Mouse (Mus musculus): ENCODE results near the gene Nrxn1. TPM values are rescaled to one million over a fixed set of nuclear protein-coding genes. Genes with fewer than 3 reads are reported as not detected.

Gene Nrxn1
- total and polyA plus RNA-seq, 3 experiments: not detected

GRCm38 (mm10) chr17:90349385-90350095 is 743.3 kb downstream of the Nrxn1 start:
- Histone ChIP-seq H3K4me3 (ENCODE audit: control insufficient read depth in 1 of 2, insufficient read depth in 1 of 2, low read depth in 2 of 2, low read length in 2 of 2) (no peak overlapping the region), H3K9ac (ENCODE audit: control insufficient read depth, low read depth, low read length, poor library complexity, severe bottlenecking) (no peak overlapping the region), H3K27me3 (ENCODE audit: control insufficient read depth in 1 of 2, insufficient read depth in 2 of 2, low read length in 2 of 2) (no peaks in the 10 kb centered on the region), H3K36me3 (ENCODE audit: control insufficient read depth in 1 of 2, insufficient read depth in 2 of 2, low read length in 2 of 2) (no peaks in the 10 kb centered on the region), H3K79me2 (ENCODE audit: control insufficient read depth, insufficient read depth, low read length, poor library complexity) (no peaks in the 10 kb centered on the region), H3K4me1 (ENCODE audit: control insufficient read depth in 1 of 2, insufficient read depth in 2 of 2, low read length in 2 of 2) (no peaks in the 10 kb centered on the region), H3K27ac (ENCODE audit: control insufficient read depth, low read depth, low read length) (no peak overlapping the region), H3K9me3 (replicated peaks; ENCODE audit: insufficient read depth, low read length) (no peaks in the 10 kb centered on the region)
- DNase-seq (ENCODE audit: low read depth, low spot score): no peak
- TF ChIP-seq JUND (IDR thresholded peaks at IDR 0.05; ENCODE audit: low read depth, low read length) (no peak), SMC3 (IDR thresholded peaks at IDR 0.05; ENCODE audit: low read depth, low read length) (no peak), CHD2 (IDR thresholded peaks at IDR 0.05; ENCODE audit: low read length) (no peak), RAD21 (IDR thresholded peaks at IDR 0.05; ENCODE audit: low read depth, low read length) (no peak), POLR2AphosphoS2 (IDR thresholded peaks at IDR 0.05; ENCODE audit: low read length) (no peak), ZNF384 (IDR thresholded peaks at IDR 0.05; ENCODE audit: low read depth, low read length) (no peak), MXI1 (IDR thresholded peaks at IDR 0.05; ENCODE audit: low read depth, low read length) (no peak), GABPA (IDR thresholded peaks at IDR 0.05; ENCODE audit: low read depth, low read length) (no peak), ZC3H11A (IDR thresholded peaks at IDR 0.05; ENCODE audit: low read depth, low read length) (no peak), KAT2A (conservative IDR thresholded peaks at IDR 0.05; ENCODE audit: low read depth, low read length) (no peak), USF2 (IDR thresholded peaks at IDR 0.05; ENCODE audit: borderline replicate concordance in 1 of 2, insufficient read depth in 1 of 2, low read depth in 1 of 2, low read length in 2 of 2) (no peak), ELF1 (IDR thresholded peaks at IDR 0.05; ENCODE audit: low read depth, low read length) (no peak), MYB (IDR thresholded peaks at IDR 0.05; ENCODE audit: low read depth, low read length) (no peak), GATA1 (IDR thresholded peaks at IDR 0.05; ENCODE audit: low read depth, low read length) (no peak), NRF1 (IDR thresholded peaks at IDR 0.05; ENCODE audit: insufficient read depth, low read depth, low read length, poor library complexity, severe bottlenecking) (no peak), SIN3A (IDR thresholded peaks at IDR 0.05; ENCODE audit: low read length) (no peak), USF1 (IDR thresholded peaks at IDR 0.05; ENCODE audit: low read depth, low read length) (no peak), UBTF (IDR thresholded peaks at IDR 0.05; ENCODE audit: borderline replicate concordance, insufficient read depth, low read depth, low read length) (no peak), E2F4 (IDR thresholded peaks at IDR 0.05; ENCODE audit: borderline replicate concordance, low read depth, low read length) (no peak)

All from MEL (cell line).